Mouse (Mus musculus) lung, adult 18-20 months (tissue): Measurements from ENCODE around the gene Cipc.

Experiments
- DNase-seq, 2 experiments: peaks; one replicate each; pipeline ENCODE4 v3.0.0; 2022; ENCODE audit warnings: mixed read lengths in 2 of 2

Cipc gene

GRCm38 (mm10) chr12:86946862-86947574 lies at the start of gene Cipc:
Cipc (plus strand) TSS chr12:86947043.
- DNase-seq = peak; percentile 99 to 100

DNA sequence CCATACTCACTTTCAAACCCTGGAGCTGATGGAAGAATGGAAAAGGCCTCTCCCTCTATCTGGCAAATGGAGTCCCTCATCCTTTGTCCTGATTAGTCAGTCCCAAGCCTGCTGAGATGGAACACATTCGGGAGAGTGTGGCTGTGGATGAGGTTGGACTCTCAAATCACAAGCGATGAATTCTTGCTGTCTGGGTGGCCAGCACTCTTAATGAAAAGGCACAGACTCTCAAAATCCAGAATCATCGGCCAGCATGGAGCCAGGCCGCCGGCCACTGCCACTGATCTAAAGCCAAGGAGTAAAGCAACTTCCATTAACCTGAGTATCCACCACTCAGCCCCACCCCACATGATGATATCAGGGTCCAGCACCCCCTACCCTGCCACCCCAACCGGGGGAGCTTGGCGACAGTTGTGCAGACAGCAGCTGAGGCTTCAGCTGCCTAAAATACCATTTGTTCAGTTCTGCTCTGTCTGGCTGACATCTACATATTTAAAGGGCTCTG lies 49.0 kb upstream of the Cipc start:
- no peak for DNase-seq

DNA sequence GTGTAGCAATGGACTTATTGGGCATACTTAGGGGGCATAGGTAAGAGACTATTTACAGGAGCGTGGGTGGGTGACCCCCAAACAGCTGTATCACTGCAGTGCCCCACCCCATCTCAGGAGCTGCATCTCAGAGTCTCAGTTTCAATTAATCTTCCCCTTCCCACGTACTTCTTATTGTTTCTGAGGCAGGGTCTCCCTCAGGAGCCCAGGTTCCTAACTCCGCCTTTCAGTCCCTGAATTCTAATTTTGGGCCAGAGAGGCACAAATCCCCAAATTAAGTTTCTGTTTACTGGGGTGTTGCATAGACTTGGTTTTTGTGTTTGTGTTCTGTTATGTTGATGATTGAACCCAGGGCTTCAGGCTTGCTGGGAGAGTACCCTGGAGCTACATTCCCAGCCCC lies 48.4 kb upstream of the Cipc start:
- no peak for DNase-seq

DNA sequence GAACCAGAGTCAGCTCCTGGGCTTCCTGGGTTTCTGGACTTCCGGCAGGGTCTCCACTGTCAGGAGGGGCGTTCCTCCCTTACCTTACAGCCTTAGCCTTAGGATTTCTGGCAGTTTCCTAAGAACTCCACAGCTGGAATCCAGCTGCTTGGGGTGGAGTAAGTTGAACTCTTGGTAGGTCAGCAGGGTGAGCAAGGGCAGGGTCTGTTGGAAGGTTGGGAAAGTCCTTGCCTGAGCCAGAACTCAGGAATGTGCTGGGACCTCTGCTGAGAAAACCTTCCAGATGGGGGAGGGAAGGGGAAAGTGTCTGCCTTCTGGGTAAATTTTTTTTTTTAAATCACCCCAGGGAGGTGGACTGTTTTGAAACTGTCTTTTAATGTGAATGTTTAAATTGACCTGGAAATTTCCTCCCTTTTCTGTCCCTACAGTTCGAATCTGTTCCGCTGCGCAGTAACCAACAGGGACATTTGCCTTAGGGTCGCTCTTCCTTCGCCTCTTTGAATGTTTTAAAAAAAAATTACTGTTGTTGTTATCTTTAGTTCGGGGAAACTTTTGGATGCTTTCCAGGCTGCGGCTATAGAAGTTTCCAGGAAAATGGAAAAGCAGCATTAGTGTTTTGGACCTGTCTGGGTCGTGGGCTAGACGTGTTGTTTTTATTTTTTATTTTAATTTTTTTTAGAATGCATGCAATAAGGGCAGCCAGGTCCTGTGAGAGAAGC lies 47.2 kb upstream of the Cipc start:
- DNase-seq = peak; percentile 55 to 73

- DNase-seq = no peak
Observed at GRCm38 (mm10) chr12:86903828-86904806, 42.7 kb upstream of the Cipc start.

GRCm38 (mm10) chr12:86905203-86905602 lies 41.6 kb upstream of the Cipc start:
- peak; percentile 61 to 81 for DNase-seq

GRCm38 (mm10) chr12:86905876-86906275 lies 41.0 kb upstream of the Cipc start:
- DNase-seq = no peak

DNA sequence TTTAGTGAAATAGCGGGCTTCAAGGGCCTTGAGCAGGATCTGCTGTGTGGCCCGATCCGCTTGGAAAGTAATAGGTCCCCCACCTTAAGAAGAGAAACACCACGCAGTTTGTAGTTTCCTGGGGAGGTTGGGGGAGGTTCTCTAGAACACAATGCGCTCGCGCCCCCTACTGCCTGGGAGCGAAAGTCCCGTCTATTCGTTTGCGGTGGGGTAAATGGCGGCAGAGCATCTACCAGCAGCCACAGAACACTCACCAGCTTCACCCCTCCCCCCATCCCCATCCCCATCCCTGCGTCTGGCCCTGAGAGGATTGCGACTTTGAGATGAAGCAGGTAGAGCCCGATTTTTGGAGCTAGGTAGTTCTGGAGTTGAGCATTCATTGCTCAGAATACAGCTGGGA lies 40.4 kb upstream of the Cipc start:
- DNase-seq = peak; percentile 88 to 91

GRCm38 (mm10) chr12:86911482-86911931 lies 35.3 kb upstream of the Cipc start:
- DNase-seq = no peak

- DNase-seq = no peak
Observed at GRCm38 (mm10) chr12:86912335-86913093, 34.3 kb upstream of the Cipc start.

GRCm38 (mm10) chr12:86914351-86914750 lies 32.5 kb upstream of the Cipc start:
- no peak for DNase-seq

- DNase-seq = no peak
Observed at GRCm38 (mm10) chr12:86914756-86915155, 32.1 kb upstream of the Cipc start.

DNA sequence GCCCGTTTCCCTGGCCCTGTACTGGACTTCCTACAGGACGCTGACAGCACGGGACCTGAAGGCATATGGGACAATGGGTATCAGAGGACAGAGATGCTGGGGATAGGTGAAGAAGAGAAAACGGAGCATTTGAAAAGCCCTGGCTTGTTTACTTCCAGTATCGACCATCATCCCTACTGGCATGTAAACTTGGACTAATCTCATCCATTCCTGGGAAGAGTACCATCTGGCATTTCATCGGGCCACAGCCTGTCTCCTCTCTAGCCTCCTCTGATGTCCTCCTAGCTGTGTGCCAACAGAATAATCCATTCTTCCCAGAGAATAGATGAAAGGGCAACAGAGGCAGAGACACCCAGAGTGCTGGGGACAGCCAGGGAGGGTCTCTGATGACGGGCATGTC lies 31.2 kb upstream of the Cipc start:
- no peak for DNase-seq

DNA sequence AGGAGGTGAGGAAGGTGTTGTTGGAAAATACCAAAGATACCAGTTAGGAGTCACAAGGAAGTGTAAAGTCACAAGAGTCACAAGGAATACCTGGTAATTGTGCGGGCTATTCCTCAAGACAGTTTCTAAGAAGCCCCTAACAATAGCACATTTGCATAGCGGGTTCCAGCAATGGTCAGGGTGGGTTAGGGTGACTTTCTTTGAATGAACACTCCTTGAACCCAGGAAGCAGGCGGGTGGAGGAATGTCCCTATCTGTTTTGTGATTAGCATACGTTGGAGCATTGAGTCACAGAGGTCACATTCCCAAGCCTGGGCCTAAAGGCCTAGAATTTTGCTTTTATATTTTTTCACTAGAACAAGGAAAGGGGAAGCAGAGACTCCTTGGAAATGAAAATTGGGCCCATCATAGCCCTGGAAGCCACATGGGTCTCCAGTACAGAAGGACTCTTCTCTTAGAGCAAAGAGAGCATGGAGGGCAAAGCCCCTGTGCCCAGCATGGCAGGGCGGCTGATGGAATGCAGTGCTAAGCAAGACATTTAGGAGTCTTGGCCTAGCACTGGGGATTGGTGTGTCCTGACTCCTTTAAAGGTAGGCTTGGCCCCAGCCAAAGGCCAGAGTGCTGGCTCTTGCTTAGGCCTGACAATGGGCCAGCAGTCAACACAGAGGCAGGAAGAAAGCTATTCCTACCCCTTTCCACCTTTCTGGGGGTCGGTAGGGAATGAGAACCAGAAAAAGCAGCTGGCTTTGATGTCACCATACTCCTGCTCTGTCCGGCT lies 29.9 kb upstream of the Cipc start:
- DNase-seq = no peak

GRCm38 (mm10) chr12:86918361-86918967 lies 28.4 kb upstream of the Cipc start:
- DNase-seq = peak; percentile 55 to 72

DNA sequence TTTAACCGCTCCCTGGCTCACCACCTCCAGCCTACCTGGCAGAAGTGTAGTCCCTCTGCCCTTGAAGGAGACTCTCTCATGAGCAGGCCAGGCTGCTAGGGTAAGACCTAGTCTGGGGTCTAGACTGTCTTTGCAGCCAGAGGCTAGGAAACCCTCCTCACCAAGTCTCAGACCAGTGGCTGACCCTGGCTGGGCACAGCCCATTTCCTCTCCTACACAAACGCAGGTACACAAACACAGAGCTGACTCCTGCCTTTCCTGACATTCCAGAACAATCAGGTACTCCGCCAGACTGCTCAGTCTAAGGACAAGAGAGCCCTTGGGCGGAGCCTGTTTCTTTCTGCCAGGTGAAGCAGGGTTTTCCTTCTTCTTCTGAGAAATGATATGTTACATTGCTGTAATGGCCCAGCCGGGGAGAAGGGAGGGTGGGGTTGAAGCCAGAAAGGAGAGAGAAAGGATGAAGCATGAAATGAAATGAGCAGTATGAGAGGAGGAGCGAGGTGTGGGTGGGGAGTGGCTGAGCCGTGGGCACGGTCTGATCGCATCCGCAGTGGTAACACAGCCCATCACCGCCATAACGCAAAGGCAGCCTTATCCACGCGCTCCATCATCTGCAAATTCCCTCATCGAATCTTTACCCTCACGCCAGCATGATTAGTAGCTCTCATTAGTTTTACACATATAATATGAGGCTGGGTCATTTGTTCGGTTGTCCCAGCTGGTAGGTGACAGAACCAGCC lies 27.7 kb upstream of the Cipc start:
- DNase-seq = peak; percentile 48 to 60

DNA sequence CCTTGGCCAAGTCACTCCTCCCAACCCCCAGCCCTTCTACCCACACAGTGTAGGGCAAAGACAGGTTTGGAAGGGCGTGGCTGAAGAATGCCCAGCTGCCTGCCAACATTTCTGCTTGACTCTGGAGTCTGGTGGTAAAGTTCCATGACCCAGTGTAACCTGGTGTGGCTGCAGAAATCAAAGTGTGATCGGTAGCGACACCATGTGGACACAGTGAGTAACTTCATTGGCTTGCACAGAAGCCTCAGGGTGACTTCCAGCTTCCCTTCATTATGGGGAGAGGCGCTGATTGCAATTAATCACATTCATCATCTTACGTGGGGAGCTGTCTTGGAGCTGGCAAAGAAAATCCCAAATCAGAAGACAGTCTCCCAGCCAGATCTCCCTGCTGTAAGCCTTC lies 23.0 kb upstream of the Cipc start:
- peak; percentile 87 to 91 for DNase-seq

DNA sequence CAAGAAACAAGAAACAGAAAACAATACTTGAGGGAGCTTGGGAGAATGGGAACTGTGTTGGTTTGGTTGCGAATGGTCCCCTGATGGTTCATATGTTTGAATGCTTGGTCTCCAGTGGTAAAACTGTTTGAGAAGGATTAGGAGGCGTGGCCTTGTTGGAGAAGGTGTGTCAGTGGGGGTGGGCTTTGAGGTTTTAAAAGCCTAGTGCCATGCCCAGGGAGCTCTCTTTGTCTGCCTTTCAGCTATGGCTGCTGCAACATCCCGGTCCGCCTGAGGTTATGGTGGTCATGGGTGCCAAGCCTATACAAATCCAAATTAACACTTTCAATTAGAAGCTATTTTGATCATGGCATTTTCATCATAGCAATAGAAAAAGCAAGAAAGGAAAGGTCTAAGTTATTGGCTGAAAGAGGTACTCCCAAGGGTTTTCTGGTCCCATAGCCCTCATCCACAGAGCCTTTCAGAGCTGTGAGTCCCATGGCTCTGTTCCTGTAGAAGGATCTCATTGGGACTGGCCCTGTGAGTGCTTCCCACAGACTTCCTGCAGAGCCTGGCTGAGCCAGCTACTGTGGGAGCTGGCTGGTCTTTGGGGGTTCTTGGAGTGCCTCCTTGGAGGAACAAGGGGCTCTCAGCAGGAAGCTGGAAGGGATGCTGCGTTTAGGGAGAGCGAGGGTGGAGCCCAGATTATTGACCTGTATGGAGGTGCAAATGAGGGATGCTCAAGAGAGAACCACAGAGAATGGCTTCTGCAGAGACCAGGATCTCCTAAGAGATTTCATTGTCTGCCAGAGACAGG lies 15.7 kb upstream of the Cipc start:
- no peak for DNase-seq

DNA sequence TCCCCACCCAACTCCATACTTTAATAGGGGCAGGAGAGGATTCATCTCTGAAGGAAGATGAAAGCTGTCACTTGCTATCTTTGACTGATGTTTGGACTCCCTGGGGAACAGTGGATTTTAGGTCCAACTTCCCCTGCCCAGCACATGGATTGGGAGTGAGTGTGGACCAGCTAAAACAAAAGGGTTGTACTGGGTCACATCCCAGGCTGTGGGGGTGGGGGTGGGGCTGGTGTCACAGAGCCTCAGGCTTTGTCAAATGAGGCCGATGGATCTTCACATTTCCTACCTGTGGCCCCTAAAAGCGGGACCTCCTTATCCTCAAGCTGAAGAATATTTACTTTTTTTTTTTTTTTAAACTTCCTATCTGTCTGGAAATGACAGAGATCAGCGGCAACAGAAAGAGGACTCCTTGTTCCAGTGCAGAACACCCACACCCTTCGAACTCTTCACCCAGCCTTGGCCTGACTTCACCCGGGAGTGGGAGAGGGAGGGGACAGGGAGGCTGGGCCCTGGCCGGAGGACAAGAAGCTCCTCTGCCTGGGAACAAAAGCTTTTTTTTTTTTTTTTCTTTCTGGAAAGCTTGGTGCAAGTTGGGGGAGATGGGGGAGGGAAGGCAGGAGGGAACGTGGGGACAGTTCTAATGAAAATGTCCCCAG lies 14.8 kb upstream of the Cipc start:
- peak; percentile 92 to 96 for DNase-seq
